Mouse (Mus musculus): ENCODE measurements around the gene Cdk2. TPM values are rescaled to one million over a fixed set of nuclear protein-coding genes. Genes with fewer than 3 reads are reported as not detected.

Gene Cdk2
- polyA plus RNA-seq, 1 experiment: 27.0 TPM

DNA sequence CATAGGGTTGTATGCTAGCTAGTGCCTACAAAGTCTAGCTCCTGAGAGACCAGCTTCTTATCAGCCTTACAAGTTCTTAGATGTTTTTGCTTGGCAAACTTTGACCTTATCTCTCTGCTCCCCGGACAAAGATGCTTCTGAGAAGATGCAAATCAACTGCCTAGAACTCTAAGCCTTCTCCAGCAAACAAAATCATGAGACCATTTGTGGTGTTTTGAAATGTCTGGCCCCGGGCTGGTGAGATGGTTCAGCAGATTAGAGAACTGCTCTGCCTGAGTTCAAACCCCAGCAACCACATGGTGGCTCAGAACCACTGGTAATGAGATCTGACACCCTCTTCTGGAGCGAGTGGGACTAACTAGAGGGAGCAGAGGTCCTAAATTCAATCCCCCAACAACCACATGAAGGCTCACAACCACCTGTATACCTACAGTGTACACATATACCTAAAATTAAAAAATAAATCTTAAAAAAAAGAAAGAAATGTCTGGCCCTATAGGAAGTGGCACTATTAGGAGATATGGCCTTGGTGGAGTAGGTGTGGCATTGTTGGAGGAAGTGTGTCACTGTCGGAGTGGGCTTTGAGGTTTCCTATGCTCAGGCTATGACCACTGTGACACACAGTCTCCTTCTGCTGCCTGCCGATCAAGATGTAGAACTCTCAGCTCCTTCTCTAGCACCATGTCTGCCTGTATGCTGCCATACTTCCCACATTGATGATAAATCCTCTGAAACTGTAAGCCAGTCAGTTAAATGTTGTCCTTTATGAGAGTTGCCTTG lies 41.2 kb downstream of the Cdk2 start:
- 56% methylated on average over 5 of the region's 5 CpGs for WGBS
- DNase-seq (ENCODE audit: low read depth, low spot score): no peak

DNA sequence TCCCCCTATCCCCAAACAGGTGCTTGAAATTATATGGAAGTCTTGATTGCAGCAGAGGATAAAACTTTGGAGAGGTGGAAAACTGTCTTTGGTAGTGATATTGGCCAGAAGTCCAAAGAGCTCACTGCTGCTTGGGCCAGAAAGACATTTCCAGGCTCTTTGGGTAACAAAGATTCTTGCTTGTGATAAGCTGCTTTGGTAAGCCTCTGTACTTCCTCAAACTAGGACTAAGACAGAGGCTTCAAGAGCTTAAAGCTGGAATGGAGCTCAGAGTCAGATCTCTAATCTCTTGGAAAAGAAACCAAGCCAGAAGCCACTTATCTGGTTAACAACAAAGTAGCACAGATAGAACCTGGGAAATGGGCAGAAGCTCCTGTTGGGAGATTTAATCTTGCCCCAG lies 42.4 kb downstream of the Cdk2 start:
- no peak for DNase-seq (ENCODE audit: low read depth, low spot score)

DNA sequence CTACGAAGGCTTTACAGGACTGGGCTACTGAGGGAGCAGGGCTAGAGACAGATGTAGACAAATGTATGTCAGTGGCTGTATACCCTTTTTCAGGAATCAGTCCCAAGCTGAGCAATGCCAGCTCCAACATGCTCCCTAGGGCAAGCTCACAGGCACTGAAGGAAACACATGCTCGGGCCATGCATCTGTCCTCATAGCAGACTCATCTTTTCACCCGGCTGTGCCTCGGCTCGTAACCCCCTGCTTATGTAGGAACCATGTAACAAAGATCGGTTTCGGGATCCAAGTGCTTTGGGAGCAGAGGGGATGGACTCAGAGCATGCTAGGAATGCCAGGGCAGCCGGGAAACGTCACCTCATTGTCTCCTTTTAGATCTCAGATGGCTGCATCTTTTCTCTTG lies 45.3 kb downstream of the Cdk2 start:
- DNase-seq (ENCODE audit: low read depth, low spot score): no peak
- WGBS: 52% methylated on average over 9 of the region's 9 CpGs

DNA sequence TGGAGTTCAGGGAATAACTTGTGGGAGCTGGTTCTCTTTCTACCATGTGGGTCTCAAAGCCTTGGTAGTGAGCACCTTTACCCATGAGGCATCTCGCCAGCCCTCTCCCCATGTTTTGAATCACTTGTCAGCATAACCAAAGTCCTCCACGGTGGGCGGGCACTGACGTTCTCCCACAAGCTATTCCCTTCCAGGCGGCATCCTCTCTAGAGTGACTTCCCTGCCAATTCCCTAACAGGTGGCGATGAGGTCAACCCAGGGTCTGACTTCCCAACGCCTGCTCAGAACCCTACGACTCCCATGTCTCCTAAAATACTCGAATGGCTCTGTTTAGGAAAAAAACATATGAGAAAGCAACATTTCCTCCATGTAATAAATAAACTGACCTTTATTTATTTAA lies 47.0 kb downstream of the Cdk2 start:
- 48% methylated on average over 9 of the region's 9 CpGs for WGBS
- no peak for DNase-seq (ENCODE audit: low read depth, low spot score)

DNA sequence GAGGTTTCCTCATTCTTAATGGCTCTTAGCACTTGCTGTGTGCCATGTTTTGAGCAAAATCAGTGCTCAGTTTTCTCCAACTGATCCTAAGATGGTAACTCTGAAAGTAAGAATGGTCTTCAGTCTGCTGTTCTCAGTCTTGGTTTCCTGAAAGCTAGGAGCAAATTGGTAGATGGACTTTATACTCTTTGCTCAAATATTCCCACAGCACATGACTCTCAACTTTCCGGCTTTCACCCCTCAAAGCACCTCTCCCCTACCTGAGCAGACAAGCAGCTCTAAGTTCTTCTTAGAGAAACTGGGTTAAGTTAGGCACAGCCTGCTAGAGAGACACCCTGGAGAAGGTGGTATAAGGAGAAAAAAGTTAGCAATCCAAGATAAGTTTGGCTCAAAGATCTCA lies 48.1 kb downstream of the Cdk2 start:
- DNase-seq (ENCODE audit: low read depth, low spot score): no peak
- 30% methylated on average over 1 of the region's 1 CpGs for WGBS

DNA sequence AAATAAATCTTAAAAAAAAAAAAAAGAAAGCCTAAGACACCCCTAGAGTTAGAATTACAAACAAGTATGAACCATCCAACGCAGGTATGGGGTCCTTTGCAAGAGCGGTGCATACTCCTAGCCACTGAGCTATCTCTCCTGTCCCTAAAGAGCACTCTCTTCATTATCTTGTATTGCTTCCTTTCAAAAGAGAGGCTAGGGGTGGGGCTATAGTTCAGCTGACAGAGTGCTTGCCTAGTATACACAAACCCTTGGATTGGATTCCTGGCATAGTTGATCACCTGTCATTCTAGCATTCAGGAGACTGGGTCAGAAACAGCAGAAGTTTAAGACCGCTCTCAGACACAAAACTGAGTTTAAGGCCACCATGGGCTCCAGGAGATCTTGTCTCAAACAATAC lies 49.6 kb downstream of the Cdk2 start:
- WGBS: 64% methylated on average over 3 of the region's 3 CpGs
- DNase-seq (ENCODE audit: low read depth, low spot score): no peak

DNA sequence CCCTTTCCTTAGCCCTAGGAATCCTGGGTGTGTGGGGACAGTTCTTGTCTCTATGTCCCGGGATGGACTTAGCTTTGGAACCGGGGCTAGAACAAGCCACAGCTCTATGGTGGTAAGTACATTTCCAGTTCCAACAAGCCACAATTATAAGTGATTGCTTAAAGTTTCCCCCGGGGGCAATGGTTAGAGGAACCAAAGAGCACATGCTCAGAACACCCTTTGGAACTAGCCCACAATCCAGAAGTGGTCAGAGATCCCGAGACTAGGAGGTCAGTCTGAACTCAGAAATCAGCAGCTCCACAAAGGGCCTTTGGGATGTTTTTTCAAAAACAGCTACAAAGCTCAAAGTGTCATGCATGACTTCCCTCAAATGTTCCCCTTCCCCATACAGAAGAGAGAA lies 51.0 kb downstream of the Cdk2 start:
- no peak for DNase-seq (ENCODE audit: low read depth, low spot score)
- whole genome bisulfite sequencing: 70% methylated on average over 4 of the region's 4 CpGs

Other genes with a start within 250 kb of the Cdk2 start
- 43.3 and 67.4 TPM in 2 replicates for gene Smarcc2, start 245.8 kb downstream of the Cdk2 start, polyA plus RNA-seq (2012; rRNA removed)
- 1,613 and 1,784 TPM in 2 replicates for gene Myl6, start 210.9 kb downstream of the Cdk2 start, polyA plus RNA-seq (2012; rRNA removed)
- 1.1 and 1.4 TPM in 2 replicates for gene Myl6b, start 206.3 kb downstream of the Cdk2 start, polyA plus RNA-seq (2012; rRNA removed)
- gene Esyt1, start 179.2 kb downstream of the Cdk2 start, polyA plus RNA-seq (2012; rRNA removed): 32.4 TPM in 2 replicates
- 10.7 and 12.2 TPM in 2 replicates for gene Zc3h10, start 157.3 kb downstream of the Cdk2 start, polyA plus RNA-seq (2012; rRNA removed)
- gene Rpl41, start 155.7 kb downstream of the Cdk2 start, polyA plus RNA-seq (2012; rRNA removed): 2,450 and 2,465 TPM in 2 replicates
- 29.3 and 31.2 TPM in 2 replicates for gene Pa2g4, start 139.0 kb downstream of the Cdk2 start, polyA plus RNA-seq (2012; rRNA removed)
- 76.7 and 120 TPM in 2 replicates for gene Erbb3, start 115.4 kb downstream of the Cdk2 start, polyA plus RNA-seq (2012; rRNA removed)
- gene Rps26, start 78.3 kb downstream of the Cdk2 start, polyA plus RNA-seq (2012; rRNA removed): 1,017 and 1,368 TPM in 2 replicates
- 0.69 and 1.1 TPM in 2 replicates for gene Ikzf4, start 59.0 kb downstream of the Cdk2 start, polyA plus RNA-seq (2012; rRNA removed)
- 48.9 and 241 TPM in 2 replicates for gene Suox, start 31.0 kb downstream of the Cdk2 start, polyA plus RNA-seq (2012; rRNA removed)
- gene Rab5b, start 8.8 kb downstream of the Cdk2 start, polyA plus RNA-seq (2012; rRNA removed): 45.2 and 53.9 TPM in 2 replicates
- gene Pmel, start 836 bp downstream of the Cdk2 start, polyA plus RNA-seq (2012; rRNA removed): 2.6 and 2.8 TPM in 2 replicates
- 88.1 and 115 TPM in 2 replicates for gene Dgka, start 39.8 kb upstream of the Cdk2 start, polyA plus RNA-seq (2012; rRNA removed)
- gene Pym1, start 42.9 kb upstream of the Cdk2 start, polyA plus RNA-seq (2012; rRNA removed): 26.2 and 26.5 TPM in 2 replicates
- 2.9 and 3.1 TPM in 2 replicates for gene Mmp19, start 85.9 kb upstream of the Cdk2 start, polyA plus RNA-seq (2012; rRNA removed)
- 17.7 and 18.7 TPM in 2 replicates for gene Dnajc14, start 99.0 kb upstream of the Cdk2 start, polyA plus RNA-seq (2012; rRNA removed)
- gene Tmem198b, start 99.3 kb upstream of the Cdk2 start, polyA plus RNA-seq (2012; rRNA removed): 8.6 and 9.2 TPM in 2 replicates
- 6.2 and 6.4 TPM in 2 replicates for gene Sarnp, start 112.3 kb upstream of the Cdk2 start, polyA plus RNA-seq (2012; rRNA removed)
- 135 and 144 TPM in 2 replicates for gene Ormdl2, start 116.6 kb upstream of the Cdk2 start, polyA plus RNA-seq (2012; rRNA removed)
- gene Gdf11, start 186.7 kb upstream of the Cdk2 start, polyA plus RNA-seq (2012; rRNA removed): 0.98 and 1.2 TPM in 2 replicates
- gene Cd63, start 196.0 kb upstream of the Cdk2 start, polyA plus RNA-seq (2012; rRNA removed): 130 and 137 TPM in 2 replicates
- gene Rdh5, start 217.9 kb upstream of the Cdk2 start, polyA plus RNA-seq (2012; rRNA removed): 19.0 and 19.3 TPM in 2 replicates
- 126 and 147 TPM in 2 replicates for gene Bloc1s1, start 219.0 kb upstream of the Cdk2 start, polyA plus RNA-seq (2012; rRNA removed)
- gene Itga7, start 228.8 kb upstream of the Cdk2 start, polyA plus RNA-seq (2012; rRNA removed): 12.6 and 12.9 TPM in 2 replicates